Mouse (Mus musculus): ENCODE measurements around the gene Alg1. TPM values are rescaled to one million over a fixed set of nuclear protein-coding genes. Genes with fewer than 3 reads are reported as not detected.

The Alg1 gene
- polyA plus RNA-seq, 1 experiment from 2014 or later: 43.4 TPM

- H3K27me3 ChIP-seq (ENCODE audit: control insufficient read depth, insufficient read depth, low read depth, low read length): no peaks in the 10 kb centered on the region
- no peak overlapping the region for H3K9ac ChIP-seq (ENCODE audit: low read depth, low read length)
- peaks cover 5% of the 10 kb centered on the region; the same call in 1 of the 2 replicates for H3K4me1 ChIP-seq (ENCODE audit: control insufficient read depth, insufficient read depth, low read length)
- no peak overlapping the region for H3K4me2 ChIP-seq (ENCODE audit: low read length)
- ATAC-seq: no peak
- 94% methylated on average over 2 of the region's 2 CpGs for WGBS
- peaks cover 6% of the 10 kb centered on the region; the same call in 1 of the 2 replicates for H3K36me3 ChIP-seq (ENCODE audit: control insufficient read depth, insufficient read depth, low read length)
- no peak overlapping the region for H3K4me3 ChIP-seq (ENCODE audit: low read depth, low read length)
- H3K9me3 ChIP-seq (replicated peaks; ENCODE audit: control insufficient read depth, low read length, poor library complexity, severe bottlenecking): no peaks in the 10 kb centered on the region
- H3K27ac ChIP-seq (ENCODE audit: low read length): no peak overlapping the region
Measured at GRCm38 (mm10) chr16:5252260-5252659, 18.8 kb downstream of the Alg1 start.

- H3K4me2 ChIP-seq (ENCODE audit: low read length): peak overlapping the region; percentile 83
- no peaks in the 10 kb centered on the region for H3K36me3 ChIP-seq (ENCODE audit: control insufficient read depth, insufficient read depth, low read length)
- no peak for ATAC-seq
- H3K4me3 ChIP-seq (ENCODE audit: low read depth, low read length): peak overlapping the region; percentile 60; the same call in 1 of the 2 replicates
- WGBS: 5% methylated on average over 15 of the region's 15 CpGs
- no peak overlapping the region for H3K9ac ChIP-seq (ENCODE audit: low read depth, low read length)
- no peaks in the 10 kb centered on the region for H3K9me3 ChIP-seq (replicated peaks; ENCODE audit: control insufficient read depth, low read length, poor library complexity, severe bottlenecking)
- H3K27me3 ChIP-seq (ENCODE audit: control insufficient read depth, insufficient read depth, low read depth, low read length): no peaks in the 10 kb centered on the region
- H3K4me1 ChIP-seq (ENCODE audit: control insufficient read depth, insufficient read depth, low read length): peaks cover 5% of the 10 kb centered on the region; the same call in 1 of the 2 replicates
- H3K27ac ChIP-seq (ENCODE audit: low read length): no peak overlapping the region
Measured at GRCm38 (mm10) chr16:5254346-5255025, 21.1 kb downstream of the Alg1 start.

GRCm38 (mm10) chr16:5255081-5255740 lies 21.8 kb downstream of the Alg1 start:
- 2% methylated on average over 27 of the region's 27 CpGs for WGBS
- no peaks in the 10 kb centered on the region for H3K27me3 ChIP-seq (ENCODE audit: control insufficient read depth, insufficient read depth, low read depth, low read length)
- peak overlapping the region; percentile 63 for H3K9ac ChIP-seq (ENCODE audit: low read depth, low read length)
- ATAC-seq: peak; percentile 7; the same call in 1 of the 2 replicates
- no peaks in the 10 kb centered on the region for H3K36me3 ChIP-seq (ENCODE audit: control insufficient read depth, insufficient read depth, low read length)
- H3K4me1 ChIP-seq (ENCODE audit: control insufficient read depth, insufficient read depth, low read length): peaks cover 5% of the 10 kb centered on the region; the same call in 1 of the 2 replicates
- H3K9me3 ChIP-seq (replicated peaks; ENCODE audit: control insufficient read depth, low read length, poor library complexity, severe bottlenecking): no peaks in the 10 kb centered on the region
- peak overlapping the region; percentile 21; the same call in 1 of the 2 replicates for H3K27ac ChIP-seq (ENCODE audit: low read length)
- peak overlapping the region; percentile 60 for H3K4me3 ChIP-seq (ENCODE audit: low read depth, low read length)
- H3K4me2 ChIP-seq (ENCODE audit: low read length): peak overlapping the region; percentile 83

GRCm38 (mm10) chr16:5255779-5256496 lies 22.5 kb downstream of the Alg1 start, which contains the start of gene Eef2kmt:
TSS of gene Eef2kmt (minus strand) at chr16:5255983.
- H3K4me3 ChIP-seq (ENCODE audit: low read depth, low read length): peak within 1 kb of the TSS; percentile 60
- peak; percentile 98 for ATAC-seq
- peaks cover 5% of the 10 kb centered on the region; the same call in 1 of the 2 replicates for H3K4me1 ChIP-seq (ENCODE audit: control insufficient read depth, insufficient read depth, low read length)
- peak within 1 kb of the TSS; percentile 83 for H3K4me2 ChIP-seq (ENCODE audit: low read length)
- H3K9ac ChIP-seq (ENCODE audit: low read depth, low read length): peak within 1 kb of the TSS; percentile 64
- H3K9me3 ChIP-seq (replicated peaks; ENCODE audit: control insufficient read depth, low read length, poor library complexity, severe bottlenecking): no peaks in the 10 kb centered on the region
- no peaks in the 10 kb centered on the region for H3K27me3 ChIP-seq (ENCODE audit: control insufficient read depth, insufficient read depth, low read depth, low read length)
- WGBS: under 1% methylated on average over 49 of the region's 57 CpGs
- H3K27ac ChIP-seq (ENCODE audit: low read length): peak within 1 kb of the TSS; percentile 43
- H3K36me3 ChIP-seq (ENCODE audit: control insufficient read depth, insufficient read depth, low read length): no peaks in the 10 kb centered on the region

DNA sequence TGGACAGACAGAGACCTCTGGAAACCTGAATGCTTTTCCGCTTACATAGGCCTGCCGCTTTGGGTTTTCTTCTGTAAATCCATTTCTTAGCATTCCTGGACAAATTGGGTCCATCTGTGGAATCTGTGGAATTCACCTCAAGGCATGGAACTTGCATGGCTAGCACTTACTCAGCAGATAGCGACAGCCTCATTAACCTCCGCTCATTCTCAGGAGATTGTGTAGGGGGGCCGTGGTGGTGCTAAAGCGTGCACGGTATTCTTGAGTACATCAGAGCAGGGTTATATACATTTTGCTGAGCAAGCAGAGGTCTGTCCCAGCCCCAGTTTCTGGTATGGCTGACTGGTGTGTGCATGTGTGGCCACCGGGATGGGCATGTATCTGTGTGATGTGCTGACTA lies 29.7 kb downstream of the Alg1 start:
- WGBS: 91% methylated on average over 8 of the region's 8 CpGs

DNA sequence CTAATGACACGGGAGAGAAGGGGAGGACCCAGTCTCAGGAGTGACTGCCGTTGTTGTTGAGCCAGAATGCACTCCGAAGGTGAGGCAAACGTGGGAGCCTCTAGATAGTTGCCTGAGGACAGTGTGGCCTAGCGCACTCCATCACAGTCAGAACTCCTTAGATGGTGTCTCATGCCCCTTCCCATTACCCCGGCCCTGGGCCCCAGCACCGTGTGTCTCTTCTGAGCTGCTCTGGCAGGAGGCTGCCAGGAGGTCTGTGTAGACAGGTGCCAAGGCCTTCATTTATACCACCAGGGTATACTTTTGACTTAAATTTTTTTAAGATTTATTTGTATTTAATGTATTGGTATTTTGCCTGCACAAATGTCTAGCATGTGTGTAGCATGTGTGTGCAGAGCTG lies 30.5 kb downstream of the Alg1 start:
- WGBS: 88% methylated on average over 7 of the region's 7 CpGs
- Histone ChIP-seq H3K9me3 (replicated peaks; ENCODE audit: control insufficient read depth, low read length, poor library complexity, severe bottlenecking) (peaks cover 6% of the 10 kb centered on the region; the same call in 1 of the 2 replicates), H3K27ac (ENCODE audit: low read length) (no peak overlapping the region), H3K4me3 (ENCODE audit: low read depth, low read length) (no peak overlapping the region), H3K9ac (ENCODE audit: low read depth, low read length) (no peak overlapping the region), H3K27me3 (ENCODE audit: control insufficient read depth, insufficient read depth, low read depth, low read length) (no peaks in the 10 kb centered on the region), H3K4me2 (ENCODE audit: low read length) (no peak overlapping the region), H3K4me1 (ENCODE audit: control insufficient read depth, insufficient read depth, low read length) (no peaks in the 10 kb centered on the region), H3K36me3 (ENCODE audit: control insufficient read depth, insufficient read depth, low read length) (no peaks in the 10 kb centered on the region)
- no peak for ATAC-seq

More for the DNA sequence above, 29.7 kb downstream of the Alg1 start:
- Histone ChIP-seq H3K4me1 (ENCODE audit: control insufficient read depth, insufficient read depth, low read length) (no peaks in the 10 kb centered on the region), H3K9me3 (replicated peaks; ENCODE audit: control insufficient read depth, low read length, poor library complexity, severe bottlenecking) (peaks cover 6% of the 10 kb centered on the region; the same call in 1 of the 2 replicates), H3K27me3 (ENCODE audit: control insufficient read depth, insufficient read depth, low read depth, low read length) (no peaks in the 10 kb centered on the region), H3K4me2 (ENCODE audit: low read length) (no peak overlapping the region), H3K9ac (ENCODE audit: low read depth, low read length) (no peak overlapping the region), H3K36me3 (ENCODE audit: control insufficient read depth, insufficient read depth, low read length) (no peaks in the 10 kb centered on the region), H3K27ac (ENCODE audit: low read length) (no peak overlapping the region), H3K4me3 (ENCODE audit: low read depth, low read length) (no peak overlapping the region)
- no peak for ATAC-seq

GRCm38 (mm10) chr16:5271411-5272035 lies 38.1 kb downstream of the Alg1 start:
- Histone ChIP-seq H3K9me3 (replicated peaks; ENCODE audit: control insufficient read depth, low read length, poor library complexity, severe bottlenecking) (no peaks in the 10 kb centered on the region), H3K27ac (ENCODE audit: low read length) (no peak overlapping the region), H3K36me3 (ENCODE audit: control insufficient read depth, insufficient read depth, low read length) (no peaks in the 10 kb centered on the region), H3K4me3 (ENCODE audit: low read depth, low read length) (no peak overlapping the region), H3K4me1 (ENCODE audit: control insufficient read depth, insufficient read depth, low read length) (no peaks in the 10 kb centered on the region), H3K27me3 (ENCODE audit: control insufficient read depth, insufficient read depth, low read depth, low read length) (no peaks in the 10 kb centered on the region), H3K4me2 (ENCODE audit: low read length) (no peak overlapping the region), H3K9ac (ENCODE audit: low read depth, low read length) (no peak overlapping the region)
- WGBS: 91% methylated on average over 4 of the region's 4 CpGs
- no peak for ATAC-seq

DNA sequence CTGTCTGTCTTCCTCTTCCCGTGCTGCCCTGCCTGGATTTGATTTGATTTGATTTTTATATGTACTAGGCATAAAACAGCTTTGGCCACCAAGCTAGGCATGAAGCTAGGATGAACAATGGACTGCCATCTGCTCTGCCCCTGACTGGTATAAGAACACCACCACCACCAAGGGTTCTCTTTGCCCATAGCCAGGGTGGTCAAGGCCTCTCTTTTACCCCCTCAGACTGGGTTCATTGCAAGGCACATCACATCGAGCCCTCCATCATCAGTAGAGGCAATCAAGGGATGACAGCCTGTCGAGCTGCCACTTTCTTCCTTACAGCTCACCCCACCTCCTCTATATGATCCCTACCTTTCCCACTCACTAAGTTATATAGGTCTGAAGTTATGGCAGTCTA lies 39.0 kb downstream of the Alg1 start:
- Histone ChIP-seq H3K4me3 (ENCODE audit: low read depth, low read length) (no peak overlapping the region), H3K4me1 (ENCODE audit: control insufficient read depth, insufficient read depth, low read length) (no peaks in the 10 kb centered on the region), H3K27ac (ENCODE audit: low read length) (no peak overlapping the region), H3K4me2 (ENCODE audit: low read length) (no peak overlapping the region), H3K36me3 (ENCODE audit: control insufficient read depth, insufficient read depth, low read length) (no peaks in the 10 kb centered on the region), H3K9me3 (replicated peaks; ENCODE audit: control insufficient read depth, low read length, poor library complexity, severe bottlenecking) (no peaks in the 10 kb centered on the region), H3K27me3 (ENCODE audit: control insufficient read depth, insufficient read depth, low read depth, low read length) (no peaks in the 10 kb centered on the region), H3K9ac (ENCODE audit: low read depth, low read length) (no peak overlapping the region)
- ATAC-seq: no peak
- 79% methylated on average over 3 of the region's 3 CpGs for WGBS
